Mouse (Mus musculus) liver, embryonic 12.5 days (tissue): ENCODE measurements around the gene Kcnh2. TPM values are rescaled to one million over a fixed set of nuclear protein-coding genes. Genes with fewer than 3 reads are reported as not detected.
A peak's percentile ranks its signal among the peaks of the same experiment; 100 is the strongest.

Experiments used
- ATAC-seq: fragments of 200-750 bp; cut with Nextera tagmentation; 2 replicates; pipeline ENCODE4 v1.8.0; 2017; ENCODE audit warnings: moderate number of reproducible peaks, mild to moderate bottlenecking, moderate library complexity
- H3K27ac ChIP-seq: fragments of 300-500 bp; sonication (generic); 2 replicates; pipeline ENCODE4 v1.5.1; 2016; ENCODE audit warnings: mild to moderate bottlenecking
- H3K27me3 ChIP-seq: fragments of 300-500 bp; sonication (generic); replicated peaks from 2 replicates; pipeline ENCODE4 v1.6.1; 2016; ENCODE audit warnings: mild to moderate bottlenecking, moderate library complexity
- H3K36me3 ChIP-seq: fragments of 300-500 bp; sonication (generic); 2 replicates; pipeline ENCODE4 v1.6.1; 2016; ENCODE audit warnings: mild to moderate bottlenecking, moderate library complexity
- H3K4me1 ChIP-seq: fragments of 300-500 bp; sonication (generic); 2 replicates; pipeline ENCODE4 v1.6.1; 2016
- H3K4me2 ChIP-seq: fragments of 300-500 bp; sonication (generic); 2 replicates; pipeline ENCODE4 v1.6.1; 2016; ENCODE audit warnings: mild to moderate bottlenecking, moderate library complexity
- H3K4me3 ChIP-seq: fragments of 300-500 bp; sonication (generic); 2 replicates; pipeline ENCODE4 v1.5.1; 2016; ENCODE audit warnings: mild to moderate bottlenecking, moderate library complexity
- H3K9ac ChIP-seq: fragments of 300-500 bp; sonication (generic); 2 replicates; pipeline ENCODE4 v1.6.1; 2016; ENCODE audit warnings: mild to moderate bottlenecking, moderate library complexity
- H3K9me3 ChIP-seq: fragments of 300-500 bp; sonication (generic); replicated peaks from 2 replicates; pipeline ENCODE4 v1.6.1; 2016; ENCODE audit warnings: mild to moderate bottlenecking, moderate library complexity
- WGBS: fragments of 180-500 bp; shearing (Covaris S2); methylation state at CpG from one replicate; pipeline ENCODE4 v1.1.7; 2016; ENCODE audit not compliant: insufficient replicate concordance; 5-methylcytosine and 5-hydroxymethylcytosine counted together
- polyA plus RNA-seq: library from polyadenylated mRNA; unstranded; fragments of >200 nt; fragmentation: Nextera tagmentation; extraction: Ambion mirVana; gene quantifications from 2 replicates; pipeline ENCODE4 v1.2.1, GENCODE M21; 2016

Gene Kcnh2
- polyA plus RNA-seq, 1 experiment from 2014 or later: 0.89 TPM

- Histone ChIP-seq H3K27me3 (peaks cover 48% of the 10 kb centered on the region), H3K36me3 (no peaks in the 10 kb centered on the region), H3K9me3 (no peaks in the 10 kb centered on the region), H3K27ac (peak overlapping the region; percentile 46; the same call in 1 of the 2 replicates), H3K4me1 (peaks cover 64% of the 10 kb centered on the region), H3K4me3 (no peak overlapping the region), H3K9ac (no peak overlapping the region), H3K4me2 (peak overlapping the region; percentile 18)
- ATAC-seq: peak; percentile 11; the same call in 1 of the 2 replicates
These were observed 8.0 kb downstream of the Kcnh2 start for GRCm38 (mm10) chr5:24343379-24343778.

GRCm38 (mm10) chr5:24342966-24343365 lies 8.4 kb downstream of the Kcnh2 start:
- Histone ChIP-seq H3K4me2 (peak overlapping the region; percentile 18), H3K4me1 (peaks cover 60% of the 10 kb centered on the region), H3K4me3 (no peak overlapping the region), H3K9ac (no peak overlapping the region), H3K36me3 (no peaks in the 10 kb centered on the region), H3K27me3 (peaks cover 46% of the 10 kb centered on the region), H3K27ac (peak overlapping the region; percentile 46; the same call in 1 of the 2 replicates), H3K9me3 (no peaks in the 10 kb centered on the region)
- no peak for ATAC-seq
- WGBS: 52% methylated on average over 8 of the region's 8 CpGs

GRCm38 (mm10) chr5:24342205-24342963 lies 9.0 kb downstream of the Kcnh2 start:
- Histone ChIP-seq H3K27me3 (peaks cover 44% of the 10 kb centered on the region), H3K4me2 (no peak overlapping the region; the same call in 1 of the 2 replicates), H3K36me3 (no peaks in the 10 kb centered on the region), H3K9me3 (no peaks in the 10 kb centered on the region), H3K4me3 (no peak overlapping the region), H3K4me1 (peaks cover 59% of the 10 kb centered on the region), H3K27ac (no peak overlapping the region), H3K9ac (no peak overlapping the region)
- 62% methylated on average over 14 of the region's 14 CpGs for WGBS
- no peak for ATAC-seq

- H3K4me2 ChIP-seq: no peak overlapping the region
- H3K9me3 ChIP-seq: no peaks in the 10 kb centered on the region
- H3K4me1 ChIP-seq: peaks cover 27% of the 10 kb centered on the region
- no peak overlapping the region for H3K27ac ChIP-seq
- no peak overlapping the region for H3K9ac ChIP-seq
- peaks cover 16% of the 10 kb centered on the region for H3K27me3 ChIP-seq
- no peak for ATAC-seq
- no peaks in the 10 kb centered on the region for H3K36me3 ChIP-seq
- 36% methylated on average over 2 of the region's 2 CpGs for WGBS
- H3K4me3 ChIP-seq: no peak overlapping the region
These were observed 13.6 kb downstream of the Kcnh2 start for GRCm38 (mm10) chr5:24337821-24338220.

- H3K27ac ChIP-seq: no peak overlapping the region
- H3K27me3 ChIP-seq: peaks cover 17% of the 10 kb centered on the region
- H3K4me1 ChIP-seq: peaks cover 23% of the 10 kb centered on the region; the same call in 1 of the 2 replicates
- no peak overlapping the region for H3K9ac ChIP-seq
- no peak overlapping the region for H3K4me2 ChIP-seq
- peak; percentile 28; the same call in 1 of the 2 replicates for ATAC-seq
- H3K36me3 ChIP-seq: no peaks in the 10 kb centered on the region
- no peaks in the 10 kb centered on the region for H3K9me3 ChIP-seq
- WGBS: 20% methylated on average over 9 of the region's 9 CpGs
- H3K4me3 ChIP-seq: no peak overlapping the region
These were observed 14.0 kb downstream of the Kcnh2 start for GRCm38 (mm10) chr5:24337366-24337765.

- 21% methylated on average over 3 of the region's 3 CpGs for WGBS
- Histone ChIP-seq H3K9me3 (no peaks in the 10 kb centered on the region), H3K27me3 (peaks cover 28% of the 10 kb centered on the region), H3K9ac (no peak overlapping the region), H3K4me3 (no peak overlapping the region), H3K36me3 (no peaks in the 10 kb centered on the region), H3K4me2 (no peak overlapping the region), H3K4me1 (0 out of 2 replicates have a peak, but pooled peaks cover 19% of the 10 kb centered on the region), H3K27ac (no peak overlapping the region)
- ATAC-seq: peak; percentile 46
These were observed 15.4 kb downstream of the Kcnh2 start for GRCm38 (mm10) chr5:24335888-24336511.

- no peaks in the 10 kb centered on the region for H3K9me3 ChIP-seq
- H3K4me2 ChIP-seq: no peak overlapping the region
- 32% methylated on average over 3 of the region's 3 CpGs for WGBS
- H3K4me3 ChIP-seq: no peak overlapping the region
- no peak for ATAC-seq
- H3K27ac ChIP-seq: no peak overlapping the region
- no peaks in the 10 kb centered on the region for H3K36me3 ChIP-seq
- H3K4me1 ChIP-seq: peaks cover 21% of the 10 kb centered on the region
- H3K27me3 ChIP-seq: peaks cover 41% of the 10 kb centered on the region
- no peak overlapping the region for H3K9ac ChIP-seq
These were observed 16.7 kb downstream of the Kcnh2 start for GRCm38 (mm10) chr5:24334749-24335148.

- ATAC-seq: no peak
- Histone ChIP-seq H3K4me2 (no peak overlapping the region), H3K36me3 (no peaks in the 10 kb centered on the region), H3K27me3 (peaks cover 58% of the 10 kb centered on the region), H3K27ac (no peak overlapping the region), H3K9ac (no peak overlapping the region), H3K4me3 (no peak overlapping the region), H3K9me3 (no peaks in the 10 kb centered on the region), H3K4me1 (peaks cover 26% of the 10 kb centered on the region)
- WGBS: 61% methylated on average over 4 of the region's 4 CpGs
These were observed 19.0 kb downstream of the Kcnh2 start for GRCm38 (mm10) chr5:24332401-24332800.

GRCm38 (mm10) chr5:24329965-24330298 lies 21.5 kb downstream of the Kcnh2 start:
- Histone ChIP-seq H3K27me3 (peaks cover 76% of the 10 kb centered on the region), H3K36me3 (no peaks in the 10 kb centered on the region), H3K4me2 (peak overlapping the region; percentile 57), H3K9me3 (no peaks in the 10 kb centered on the region), H3K27ac (no peak overlapping the region), H3K9ac (no peak overlapping the region), H3K4me3 (no peak overlapping the region), H3K4me1 (peaks cover 18% of the 10 kb centered on the region)
- WGBS: 32% methylated on average over 5 of the region's 5 CpGs
- no peak for ATAC-seq

- ATAC-seq: peak; percentile 48
- no peaks in the 10 kb centered on the region for H3K36me3 ChIP-seq
- peak overlapping the region; percentile 57 for H3K4me2 ChIP-seq
- peak overlapping the region; percentile 17 for H3K4me3 ChIP-seq
- H3K4me1 ChIP-seq: peaks cover 13% of the 10 kb centered on the region
- WGBS: 8% methylated on average over 23 of the region's 27 CpGs
- H3K9ac ChIP-seq: peak overlapping the region; percentile 31; the same call in 1 of the 2 replicates
- 0 out of 2 replicates have a peak overlapping the region, but pooled peaks have one; percentile 10 for H3K27ac ChIP-seq
- peaks cover 81% of the 10 kb centered on the region for H3K27me3 ChIP-seq
- no peaks in the 10 kb centered on the region for H3K9me3 ChIP-seq
These were observed 22.0 kb downstream of the Kcnh2 start for GRCm38 (mm10) chr5:24329212-24329964.

- Histone ChIP-seq H3K9me3 (no peaks in the 10 kb centered on the region), H3K9ac (no peak overlapping the region), H3K4me1 (peaks cover 12% of the 10 kb centered on the region), H3K4me2 (peak overlapping the region; percentile 57), H3K27ac (no peak overlapping the region), H3K27me3 (peaks cover 87% of the 10 kb centered on the region), H3K36me3 (no peaks in the 10 kb centered on the region), H3K4me3 (peak overlapping the region; percentile 17; the same call in 1 of the 2 replicates)
- ATAC-seq: no peak
- 76% methylated on average over 6 of the region's 6 CpGs for WGBS
These were observed 22.6 kb downstream of the Kcnh2 start for GRCm38 (mm10) chr5:24328813-24329211.
